Mouse (Mus musculus): ENCODE results near the gene Rangrf. TPM values are rescaled to one million over a fixed set of nuclear protein-coding genes. Genes with fewer than 3 reads are reported as not detected.

The Rangrf gene
- polyA plus RNA-seq, 1 experiment from 2014 or later, result 22.4 TPM

DNA sequence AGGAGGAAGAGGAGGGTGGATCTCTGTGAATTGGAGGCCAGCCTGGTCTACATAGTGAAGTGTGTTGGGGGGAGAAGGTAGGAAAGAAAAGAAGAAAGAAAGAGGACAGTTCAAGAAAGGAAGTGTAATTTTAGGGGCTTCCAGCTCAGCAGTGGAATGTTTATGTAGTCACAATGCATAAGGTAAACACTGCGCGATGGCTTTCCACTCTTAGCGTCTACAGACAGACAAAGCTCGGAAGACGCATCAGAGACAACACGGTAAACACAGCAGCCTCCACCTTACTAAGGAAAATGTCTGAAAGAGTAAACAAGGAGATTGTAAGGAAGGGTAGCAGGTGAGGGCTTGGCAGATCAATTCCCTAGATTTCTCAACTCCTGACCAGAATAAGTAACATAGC is 45.0 kb downstream of the Rangrf start:
- no peak overlapping the region for H3K9ac ChIP-seq (replicated peaks; ENCODE audit: low read length)
- DNase-seq (no peak), ATAC-seq (ENCODE audit: low FRiP score, low TSS enrichment) (no peak)
- no peak overlapping the region for H3K27ac ChIP-seq (replicated peaks; ENCODE audit: low read depth, low read length)
- WGBS, result 88% methylated on average over 6 of the region's 6 CpGs
- H3K4me3 ChIP-seq (replicated peaks; ENCODE audit: low read depth, low read length), result no peak overlapping the region
- H3K4me1 ChIP-seq (ENCODE audit: control insufficient read depth, insufficient read depth, low read length), result no peaks in the 10 kb centered on the region
- H3K27me3 ChIP-seq (ENCODE audit: control insufficient read depth, insufficient read depth, low read length), result no peaks in the 10 kb centered on the region
- no peak overlapping the region for H3K4me2 ChIP-seq (ENCODE audit: low read length)
- H3K36me3 ChIP-seq (ENCODE audit: control insufficient read depth, insufficient read depth, low read length), result no peaks in the 10 kb centered on the region
- H3K9me3 ChIP-seq (ENCODE audit: control insufficient read depth, low read length), result no peaks in the 10 kb centered on the region

DNA sequence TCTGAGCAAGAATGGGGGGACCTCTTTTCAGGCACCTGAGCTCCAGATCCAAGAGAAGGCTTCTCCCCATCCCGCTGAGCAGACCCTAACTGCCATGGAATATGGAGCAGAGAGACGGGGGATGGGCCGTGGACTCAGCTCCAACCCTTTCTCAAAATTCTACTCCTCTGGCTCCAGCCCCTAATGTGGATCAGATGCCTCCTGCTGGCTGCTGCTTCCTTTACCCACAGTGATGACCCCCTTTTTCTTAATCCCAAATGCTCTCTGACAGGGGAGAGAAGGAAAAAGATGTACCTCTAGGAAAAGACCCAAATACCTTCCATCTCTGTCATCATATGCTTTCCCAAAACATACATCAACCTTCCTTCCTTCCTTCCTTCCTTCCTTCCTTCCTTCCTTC is 48.0 kb downstream of the Rangrf start, which contains the start of gene Odf4:
Odf4 (minus strand) TSS at position 101 of the 400 bp plus-strand sequence.
- H3K27ac ChIP-seq (replicated peaks; ENCODE audit: low read depth, low read length), result no peak within 1 kb of the TSS
- no peak within 1 kb of the TSS for H3K4me3 ChIP-seq (replicated peaks; ENCODE audit: low read depth, low read length)
- ATAC-seq (ENCODE audit: low FRiP score, low TSS enrichment) (no peak), DNase-seq (no peak)
- H3K27me3 ChIP-seq (ENCODE audit: control insufficient read depth, insufficient read depth, low read length), result no peaks in the 10 kb centered on the region
- H3K4me2 ChIP-seq (ENCODE audit: low read length), result no peak within 1 kb of the TSS
- no peaks in the 10 kb centered on the region for H3K36me3 ChIP-seq (ENCODE audit: control insufficient read depth, insufficient read depth, low read length)
- no peaks in the 10 kb centered on the region for H3K9me3 ChIP-seq (ENCODE audit: control insufficient read depth, low read length)
- no peak within 1 kb of the TSS for H3K9ac ChIP-seq (replicated peaks; ENCODE audit: low read length)
- no peaks in the 10 kb centered on the region for H3K4me1 ChIP-seq (ENCODE audit: control insufficient read depth, insufficient read depth, low read length)
- 81% methylated on average over 3 of the region's 3 CpGs for WGBS

DNA sequence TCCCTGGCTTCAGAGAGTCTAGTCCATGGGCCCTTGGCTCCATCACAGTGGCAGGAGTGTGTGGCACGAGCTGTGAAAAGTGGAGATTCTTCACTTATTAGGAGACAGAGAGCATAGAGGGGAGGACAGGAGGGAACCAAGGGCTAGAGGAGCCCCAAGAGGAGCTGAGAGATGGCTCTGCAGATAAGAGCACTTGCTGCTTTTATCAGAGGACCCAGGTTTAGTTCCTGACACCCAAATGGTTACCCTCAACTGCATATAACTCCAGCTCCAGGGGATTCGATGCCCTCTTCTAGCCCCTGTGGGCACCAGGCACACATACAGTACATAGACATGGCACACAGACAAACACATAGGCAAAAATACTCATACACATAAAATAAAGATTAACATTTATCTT is 50.2 kb downstream of the Rangrf start:
- no peaks in the 10 kb centered on the region for H3K27me3 ChIP-seq (ENCODE audit: control insufficient read depth, insufficient read depth, low read length)
- 79% methylated on average over 2 of the region's 2 CpGs for WGBS
- H3K9ac ChIP-seq (replicated peaks; ENCODE audit: low read length), result no peak overlapping the region
- DNase-seq (no peak), ATAC-seq (ENCODE audit: low FRiP score, low TSS enrichment) (no peak)
- H3K27ac ChIP-seq (replicated peaks; ENCODE audit: low read depth, low read length), result no peak overlapping the region
- H3K36me3 ChIP-seq (ENCODE audit: control insufficient read depth, insufficient read depth, low read length), result no peaks in the 10 kb centered on the region
- no peak overlapping the region for H3K4me3 ChIP-seq (replicated peaks; ENCODE audit: low read depth, low read length)
- H3K4me2 ChIP-seq (ENCODE audit: low read length), result no peak overlapping the region
- H3K4me1 ChIP-seq (ENCODE audit: control insufficient read depth, insufficient read depth, low read length), result no peaks in the 10 kb centered on the region
- no peaks in the 10 kb centered on the region for H3K9me3 ChIP-seq (ENCODE audit: control insufficient read depth, low read length)

DNA sequence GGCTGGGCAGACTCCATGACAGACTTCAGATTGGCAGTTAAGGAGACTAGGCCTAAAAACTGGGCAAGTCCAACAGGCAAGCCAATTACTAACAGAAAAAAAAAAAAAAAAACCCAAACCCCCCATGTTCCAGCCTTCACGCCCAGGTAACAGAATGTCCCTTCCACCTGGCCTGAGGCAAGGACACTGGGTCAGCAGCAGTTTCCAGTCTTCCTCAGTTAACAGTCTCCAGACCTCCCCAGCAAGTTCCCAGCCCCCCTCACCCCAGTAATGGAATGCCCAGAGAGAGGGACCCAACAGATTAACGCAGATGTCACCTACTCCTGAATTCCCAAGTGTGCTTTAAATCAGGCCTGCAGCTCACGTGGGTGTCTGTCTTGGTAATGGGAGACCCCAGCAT is 51.8 kb downstream of the Rangrf start:
- WGBS, result 67% methylated on average over 3 of the region's 3 CpGs
- Histone ChIP-seq H3K36me3 (ENCODE audit: control insufficient read depth, insufficient read depth, low read length) (no peaks in the 10 kb centered on the region), H3K9ac (replicated peaks; ENCODE audit: low read length) (no peak overlapping the region), H3K27me3 (ENCODE audit: control insufficient read depth, insufficient read depth, low read length) (no peaks in the 10 kb centered on the region), H3K4me1 (ENCODE audit: control insufficient read depth, insufficient read depth, low read length) (no peaks in the 10 kb centered on the region), H3K9me3 (ENCODE audit: control insufficient read depth, low read length) (no peaks in the 10 kb centered on the region), H3K4me2 (ENCODE audit: low read length) (no peak overlapping the region), H3K4me3 (replicated peaks; ENCODE audit: low read depth, low read length) (no peak overlapping the region), H3K27ac (replicated peaks; ENCODE audit: low read depth, low read length) (no peak overlapping the region)
- DNase-seq (no peak), ATAC-seq (ENCODE audit: low FRiP score, low TSS enrichment) (no peak)

Small RNA genes lying within 50 kb of the gene (microRNA-seq; reads per million reads assigned to microRNA genes)
- 9.7 reads per million, percentile 34 among the genes with 10 or more reads in this experiment for gene Mir3062

Other genes starting within 250 kb of the Rangrf start
- 67.4 and 86.3 TPM in 2 replicates for gene Ndel1, start 103.3 kb downstream of the Rangrf start, polyA plus RNA-seq (2014; fragmentation: Nextera tagmentation; extraction: Ambion mirVana)
- not detected in 2 replicates for gene Rnf222, start 86.6 kb downstream of the Rangrf start, polyA plus RNA-seq (2014; fragmentation: Nextera tagmentation; extraction: Ambion mirVana)
- gene Rpl26, start 73.6 kb downstream of the Rangrf start, polyA plus RNA-seq (2014; fragmentation: Nextera tagmentation; extraction: Ambion mirVana), result 670 and 732 TPM in 2 replicates
- 0.53 and 1.1 TPM in 2 replicates for gene Odf4, start 48.1 kb downstream of the Rangrf start, polyA plus RNA-seq (2014; fragmentation: Nextera tagmentation; extraction: Ambion mirVana)
- gene Arhgef15, start 17.7 kb downstream of the Rangrf start, polyA plus RNA-seq (2014; fragmentation: Nextera tagmentation; extraction: Ambion mirVana), result 19.3 and 19.5 TPM in 2 replicates
- 1.1 and 1.9 TPM in 2 replicates for gene Slc25a35, start 7.1 kb downstream of the Rangrf start, polyA plus RNA-seq (2014; fragmentation: Nextera tagmentation; extraction: Ambion mirVana)
- 12.6 and 16.5 TPM in 2 replicates for gene Pfas, start 33.3 kb upstream of the Rangrf start, polyA plus RNA-seq (2014; fragmentation: Nextera tagmentation; extraction: Ambion mirVana)
- gene Ctc1, start 40.7 kb upstream of the Rangrf start, polyA plus RNA-seq (2014; fragmentation: Nextera tagmentation; extraction: Ambion mirVana), result 55.8 and 56.1 TPM in 2 replicates
- gene Aurkb, start 70.5 kb upstream of the Rangrf start, polyA plus RNA-seq (2014; fragmentation: Nextera tagmentation; extraction: Ambion mirVana), result 14.6 and 29.6 TPM in 2 replicates
- 17.3 and 20.1 TPM in 2 replicates for gene Borcs6, start 84.5 kb upstream of the Rangrf start, polyA plus RNA-seq (2014; fragmentation: Nextera tagmentation; extraction: Ambion mirVana)
- gene Tmem107, start 95.6 kb upstream of the Rangrf start, polyA plus RNA-seq (2014; fragmentation: Nextera tagmentation; extraction: Ambion mirVana), result 28.0 and 36.5 TPM in 2 replicates
- gene Vamp2, start 113.3 kb upstream of the Rangrf start, polyA plus RNA-seq (2014; fragmentation: Nextera tagmentation; extraction: Ambion mirVana), result 258 and 260 TPM in 2 replicates
- gene Per1, start 120.0 kb upstream of the Rangrf start, polyA plus RNA-seq (2014; fragmentation: Nextera tagmentation; extraction: Ambion mirVana), result 9.3 and 13.1 TPM in 2 replicates
- gene Hes7, start 145.2 kb upstream of the Rangrf start, polyA plus RNA-seq (2014; fragmentation: Nextera tagmentation; extraction: Ambion mirVana), result 0.26 and 0.78 TPM in 2 replicates
- 0.22 and 0.23 TPM in 2 replicates for gene 9130213A22Rik, start 147.4 kb upstream of the Rangrf start, polyA plus RNA-seq (2014; fragmentation: Nextera tagmentation; extraction: Ambion mirVana)
- gene Aloxe3, start 150.7 kb upstream of the Rangrf start, polyA plus RNA-seq (2014; fragmentation: Nextera tagmentation; extraction: Ambion mirVana), result 2.8 and 3.2 TPM in 2 replicates
- gene Alox12b, start 181.8 kb upstream of the Rangrf start, polyA plus RNA-seq (2014; fragmentation: Nextera tagmentation; extraction: Ambion mirVana), result 0.08 and 0.22 TPM in 2 replicates
- gene Alox8, start 222.7 kb upstream of the Rangrf start, polyA plus RNA-seq (2014; fragmentation: Nextera tagmentation; extraction: Ambion mirVana), result 0.17 and 0.26 TPM in 2 replicates

Measured in midbrain, embryonic 14.5 days (tissue).